21 mouse cellular contexts compared by ENCODE assay signal in genomic region chr9:120974209-120974608, GRCm38 (mm10). TPM values are rescaled to one million over a fixed set of nuclear protein-coding genes. Genes with fewer than 3 reads are reported as not detected.
A peak's percentile ranks its signal among the peaks of the same experiment; 100 is the strongest.
DNase-seq lines count a peak whose midpoint lies in the region; ATAC-seq lines count a peak whose summit lies in the region.
"Had no signal": no experiment of that assay in that cellular context is flagged by ENCODE, and none has a peak within 500 bp of the region (broad histone marks: within the 10 kb centered on the region; RNA-seq: fewer than 3 reads in every experiment).

No protein-coding gene starts in this region.

- H3K36me3 ChIP-seq in heart, embryonic 11.5 days (ENCODE audit: control insufficient read depth, insufficient read depth, low read length), result peaks cover 2% of the 10 kb centered on the region; the same call in 1 of the 2 replicates
- H3K36me3 ChIP-seq in embryonic facial prominence, embryonic 13.5 days, result peaks cover 6% of the 10 kb centered on the region
- H3K36me3 ChIP-seq in kidney, embryonic 14.5 days (ENCODE audit: control insufficient read depth, insufficient read depth, low read length), result peaks cover 6% of the 10 kb centered on the region; the same call in 1 of the 2 replicates

- DNase-seq in adrenal gland, adult 2 months, result peak; percentile 59
- no peak for DNase-seq in adrenal gland, adult 18-20 months (ENCODE audit: low spot score in 2 of 2)
- no peak for DNase-seq in heart, postnatal 4 days
- peak; percentile 51 to 59 for DNase-seq in adrenal gland, postnatal 36 days
- no peak for DNase-seq in kidney, adult 18-20 months
- DNase-seq: cerebellum, adult 11-12 months; cerebellum, adult 9-10 months; cerebellum, postnatal 36 days; gastrocnemius, postnatal 10 days; heart, adult 2 months; heart, postnatal 10 days; kidney, adult 2 months had no signal

- H3K27ac ChIP-seq in heart, embryonic 11.5 days (ENCODE audit: low read depth, low read length), result no peak overlapping the region
- H3K27ac ChIP-seq in embryonic facial prominence, embryonic 13.5 days, result peak overlapping the region; percentile 75
- H3K27ac ChIP-seq in kidney, embryonic 14.5 days (ENCODE audit: low read depth, low read length), result no peak overlapping the region
- H3K27ac ChIP-seq: forebrain, embryonic 12.5 days; heart, adult 2 months; heart, embryonic 13.5 days; hindbrain, embryonic 10.5 days; hindbrain, embryonic 14.5 days; intestine, embryonic 15.5 days had no signal

- 0 out of 2 replicates have a peak, but pooled peaks have one; percentile 25 for ATAC-seq in heart, embryonic 11.5 days (replicated peaks; ENCODE audit: insufficient number of reproducible peaks, low FRiP score, low TSS enrichment)
- no peak for ATAC-seq in embryonic facial prominence, embryonic 13.5 days (ENCODE audit: insufficient number of reproducible peaks, insufficient read depth, low FRiP score, low TSS enrichment, low read depth)
- ATAC-seq in kidney, embryonic 14.5 days (ENCODE audit: low FRiP score, low TSS enrichment), result no peak
- ATAC-seq: forebrain, embryonic 16.5 days; intestine, embryonic 15.5 days had no signal

- no peaks in the 10 kb centered on the region for H3K4me1 ChIP-seq in heart, embryonic 11.5 days (ENCODE audit: control insufficient read depth, insufficient read depth, low read length)
- H3K4me1 ChIP-seq in embryonic facial prominence, embryonic 13.5 days, result peaks cover 32% of the 10 kb centered on the region
- H3K4me1 ChIP-seq in kidney, embryonic 14.5 days (ENCODE audit: control insufficient read depth, insufficient read depth, low read length), result no peaks in the 10 kb centered on the region
- H3K4me1 ChIP-seq: intestine, embryonic 15.5 days had no signal

- 73% methylated on average over 2 of the region's 2 CpGs for WGBS in heart, embryonic 11.5 days (ENCODE audit: insufficient replicate concordance)
- WGBS in embryonic facial prominence, embryonic 13.5 days, result 71% methylated on average over 2 of the region's 2 CpGs
- 76% methylated on average over 2 of the region's 2 CpGs for WGBS in kidney, embryonic 14.5 days

- H3K27me3 ChIP-seq in heart, embryonic 11.5 days (ENCODE audit: control insufficient read depth, insufficient read depth, low read length), result no peaks in the 10 kb centered on the region
- no peaks in the 10 kb centered on the region for H3K27me3 ChIP-seq in embryonic facial prominence, embryonic 13.5 days
- H3K27me3 ChIP-seq in kidney, embryonic 14.5 days (ENCODE audit: control insufficient read depth, insufficient read depth, low read length), result no peaks in the 10 kb centered on the region
- H3K27me3 ChIP-seq: forebrain, embryonic 12.5 days; heart, embryonic 13.5 days; intestine, embryonic 15.5 days had no signal

- H3K9ac ChIP-seq in heart, embryonic 11.5 days (ENCODE audit: low read depth, low read length), result no peak overlapping the region
- H3K9ac ChIP-seq in embryonic facial prominence, embryonic 13.5 days, result no peak overlapping the region
- no peak overlapping the region for H3K9ac ChIP-seq in kidney, embryonic 14.5 days (ENCODE audit: low read depth, low read length)
- H3K9ac ChIP-seq: forebrain, embryonic 12.5 days; heart, embryonic 13.5 days; hindbrain, embryonic 14.5 days; intestine, embryonic 15.5 days had no signal

- H3K9me3 ChIP-seq in heart, embryonic 11.5 days (replicated peaks; ENCODE audit: control insufficient read depth, low read length), result no peaks in the 10 kb centered on the region
- H3K9me3 ChIP-seq in embryonic facial prominence, embryonic 13.5 days, result no peaks in the 10 kb centered on the region
- no peaks in the 10 kb centered on the region for H3K9me3 ChIP-seq in kidney, embryonic 14.5 days (ENCODE audit: control insufficient read depth, low read length)
- H3K9me3 ChIP-seq: forebrain, embryonic 12.5 days; heart, embryonic 13.5 days; hindbrain, embryonic 10.5 days; intestine, embryonic 15.5 days had no signal

- no peak overlapping the region for H3K4me2 ChIP-seq in heart, embryonic 11.5 days
- H3K4me2 ChIP-seq in embryonic facial prominence, embryonic 13.5 days, result no peak overlapping the region
- H3K4me2 ChIP-seq in kidney, embryonic 14.5 days (replicated peaks; ENCODE audit: low read depth, low read length), result no peak overlapping the region
- H3K4me2 ChIP-seq: forebrain, embryonic 12.5 days; heart, embryonic 13.5 days; hindbrain, embryonic 14.5 days; intestine, embryonic 15.5 days had no signal

- H3K4me3 ChIP-seq in heart, embryonic 11.5 days (ENCODE audit: low read depth, low read length), result no peak overlapping the region
- H3K4me3 ChIP-seq in embryonic facial prominence, embryonic 13.5 days, result no peak overlapping the region
- H3K4me3 ChIP-seq in kidney, embryonic 14.5 days (ENCODE audit: low read length), result no peak overlapping the region
- H3K4me3 ChIP-seq: forebrain, embryonic 12.5 days; heart, adult 2 months; heart, embryonic 13.5 days; hindbrain, embryonic 10.5 days; intestine, embryonic 15.5 days had no signal

RNA-seq across cellular contexts. Expression of gene Ctnnb1, which starts 45.2 kb away (rescaled TPM):
- total RNA-seq in adrenal gland, adult 2 months (2021), result 100 to 1,000 TPM; 723 to 888 TPM
- polyA plus RNA-seq in adrenal gland, adult 2 months (2012; rRNA removed), result 78.3 and 197 TPM in 2 replicates
- total RNA-seq in adrenal gland, adult 18-20 months (2021), result 100 to 1,000 TPM; 754 to 848 TPM
- 433 and 469 TPM in 2 replicates for polyA plus RNA-seq in heart, embryonic 11.5 days (2014; fragmentation: Nextera tagmentation; extraction: Ambion mirVana)
- total RNA-seq in heart, postnatal 4 days (2021), result 100 to 1,000 TPM; 632 to 676 TPM
- 1,000 to 10,000 TPM in 1 of 2 experiments, 100 to 1,000 TPM in 1; 873 to 1,015 TPM for total RNA-seq in adrenal gland, postnatal 36 days (2021)
- polyA plus RNA-seq in embryonic facial prominence, embryonic 13.5 days (2015; fragmentation: Nextera tagmentation; extraction: Ambion mirVana), result 774 and 809 TPM in 2 replicates
- polyA plus RNA-seq in kidney, embryonic 14.5 days (2014; fragmentation: Nextera tagmentation; extraction: Ambion mirVana), result 479 and 740 TPM in 2 replicates

Comparison
In these comparisons a context has a peak if more than half of its experiments do, and no peak if none do; other contexts are left out.
1. DNase-seq: peak in adrenal gland, adult 2 months (single experiment) and adrenal gland, postnatal 36 days (2 of 2); none in adrenal gland, adult 18-20 months (0 of 2), heart, postnatal 4 days (single experiment) and kidney, adult 18-20 months (single experiment).